Mouse (Mus musculus) thymus, adult 2 months (tissue): ENCODE measurements around the gene Alkbh6. TPM values are rescaled to one million over a fixed set of nuclear protein-coding genes. Genes with fewer than 3 reads are reported as not detected.

Source experiments
- DNase-seq: peaks from one replicate; pipeline ENCODE4 v3.0.0; 2021
- H3K27ac ChIP-seq: fragments of 200-500 bp; 2 replicates; pipeline ENCODE4 v1.5.1; 2012; ENCODE audit warnings: low read length, control low read depth; ENCODE audit not compliant: control insufficient read depth, insufficient read depth
- H3K27me3 ChIP-seq: fragments of 200-500 bp; 2 replicates; pipeline ENCODE4 v1.6.1; 2012; ENCODE audit warnings: mild to moderate bottlenecking, low read length, moderate library complexity, mixed read lengths; ENCODE audit not compliant: control insufficient read depth, insufficient read depth
- H3K36me3 ChIP-seq: fragments of 200-500 bp; 2 replicates; pipeline ENCODE4 v1.6.1; 2012; ENCODE audit warnings: mild to moderate bottlenecking, low read length, moderate library complexity; ENCODE audit not compliant: control insufficient read depth, insufficient read depth
- H3K4me1 ChIP-seq: fragments of 200-500 bp; replicated peaks from 2 replicates; pipeline ENCODE4 v1.6.1; 2012; ENCODE audit warnings: low read length; ENCODE audit not compliant: control insufficient read depth, insufficient read depth
- H3K4me3 ChIP-seq: fragments of 200-500 bp; 2 replicates; pipeline ENCODE4 v1.5.1; 2012; ENCODE audit warnings: mild to moderate bottlenecking, low read length, control low read depth, moderate library complexity; ENCODE audit not compliant: control insufficient read depth, insufficient read depth
- CTCF ChIP-seq: fragments of 200-500 bp; IDR thresholded peaks from 2 replicates; pipeline ENCODE4 v1.5.1; 2012; ENCODE audit warnings: mild to moderate bottlenecking, control low read depth, low read length, moderate library complexity, borderline replicate concordance; ENCODE audit not compliant: control insufficient read depth, poor library complexity, insufficient read depth; ENCODE audit errors: extremely low read depth
- POLR2A ChIP-seq: fragments of 200-500 bp; IDR thresholded peaks from 2 replicates; pipeline ENCODE4 v1.6.1; 2012; ENCODE audit warnings: mild to moderate bottlenecking, low read length, control low read depth, moderate library complexity; ENCODE audit not compliant: control insufficient read depth, poor library complexity, insufficient read depth; ENCODE audit errors: extremely low read depth
- WGBS: fragments of 180-500 bp; shearing (Covaris S2); methylation state at CpG from one replicate; pipeline ENCODE4 v1.1.7; 2018; 5-methylcytosine and 5-hydroxymethylcytosine counted together
- polyA plus RNA-seq: library from polyadenylated mRNA; depleted of rRNA; stranded (reverse); fragments of >200 nt; gene quantifications from 2 replicates; pipeline ENCODE4 v1.2.3, GENCODE M21; 2012; rRNA removed

Gene Alkbh6
- polyA plus RNA-seq, 1 experiment: 192 TPM

DNA sequence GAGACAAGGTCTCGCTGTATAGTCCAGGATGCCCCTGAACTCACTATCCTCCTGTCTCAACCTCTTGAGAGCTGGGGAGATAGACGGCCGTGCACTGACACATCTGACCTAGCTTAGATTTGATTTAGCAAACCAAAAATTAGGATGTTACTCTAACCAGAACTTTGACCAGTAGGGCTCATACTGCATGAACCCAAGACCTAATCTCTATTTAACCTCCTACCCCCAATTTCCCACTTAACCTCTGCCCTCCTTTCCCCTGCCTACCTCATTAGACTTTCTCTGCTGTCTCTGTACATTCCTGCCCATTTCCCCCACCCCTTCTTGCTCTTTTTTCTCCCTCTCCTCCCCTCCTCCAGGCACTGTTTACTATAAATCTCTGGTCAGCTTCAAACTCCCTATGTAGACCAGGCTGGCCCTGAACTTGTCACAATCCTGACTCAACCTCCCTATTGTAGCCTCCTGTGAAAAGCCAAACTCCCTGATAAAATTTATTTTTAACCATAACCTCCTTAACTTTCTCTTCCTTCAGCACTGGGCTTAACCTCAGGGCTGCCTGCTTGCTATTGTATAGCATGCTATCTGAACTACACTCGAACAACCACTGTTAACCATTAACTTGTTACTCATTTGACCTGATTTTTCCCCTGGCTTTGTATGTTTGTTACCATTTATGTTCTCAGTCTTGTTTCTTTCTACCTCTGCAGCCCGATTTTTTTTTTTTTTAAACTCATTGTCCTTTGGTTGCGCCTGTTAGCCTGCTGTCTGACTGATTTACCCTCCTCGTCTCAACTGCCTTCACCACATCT lies 50.1 kb downstream of the Alkbh6 start:
- Histone ChIP-seq H3K36me3 (no peaks in the 10 kb centered on the region), H3K27ac (no peak overlapping the region), H3K4me1 (no peaks in the 10 kb centered on the region), H3K27me3 (peaks cover 7% of the 10 kb centered on the region; the same call in 1 of the 2 replicates), H3K4me3 (no peak overlapping the region)
- WGBS: 77% methylated on average over 7 of the region's 7 CpGs
- TF ChIP-seq POLR2A: no peak
- no peak for TF ChIP-seq CTCF
- no peak for DNase-seq

GRCm38 (mm10) chr7:30359276-30359865 lies 50.9 kb downstream of the Alkbh6 start:
- H3K36me3 ChIP-seq: no peaks in the 10 kb centered on the region
- peaks cover 7% of the 10 kb centered on the region; the same call in 1 of the 2 replicates for H3K27me3 ChIP-seq
- no peak for DNase-seq
- WGBS: 89% methylated on average over 31 of the region's 31 CpGs
- TF ChIP-seq POLR2A: no peak
- no peak for TF ChIP-seq CTCF
- no peak overlapping the region for H3K4me3 ChIP-seq
- H3K4me1 ChIP-seq: no peaks in the 10 kb centered on the region
- no peak overlapping the region for H3K27ac ChIP-seq

DNA sequence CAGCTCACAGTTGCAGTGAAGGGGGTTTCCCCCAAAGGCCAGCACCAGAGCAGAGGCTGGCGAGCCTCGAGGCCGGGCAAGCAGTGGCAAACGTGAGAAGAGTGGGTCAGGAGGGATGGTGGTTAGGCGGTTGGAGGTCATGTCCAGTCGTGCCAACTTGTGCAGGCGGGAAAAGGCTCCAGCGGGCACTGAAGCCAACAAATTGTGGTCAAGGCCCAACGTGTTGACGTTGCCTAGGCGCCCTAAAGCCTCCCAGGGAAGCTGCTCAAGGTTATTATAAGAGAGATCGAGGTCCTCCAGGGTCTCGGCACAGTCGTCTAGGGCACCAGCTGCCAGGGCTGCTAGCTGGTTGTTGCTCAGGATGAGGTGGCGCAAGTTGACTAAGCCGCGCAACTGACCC lies 51.5 kb downstream of the Alkbh6 start:
- H3K27ac ChIP-seq: no peak overlapping the region
- DNase-seq: no peak
- H3K4me1 ChIP-seq: no peaks in the 10 kb centered on the region
- 91% methylated on average over 17 of the region's 17 CpGs for WGBS
- TF ChIP-seq POLR2A (no peak), CTCF (no peak)
- H3K27me3 ChIP-seq: peaks cover 7% of the 10 kb centered on the region; the same call in 1 of the 2 replicates
- H3K4me3 ChIP-seq: no peak overlapping the region
- no peaks in the 10 kb centered on the region for H3K36me3 ChIP-seq

DNA sequence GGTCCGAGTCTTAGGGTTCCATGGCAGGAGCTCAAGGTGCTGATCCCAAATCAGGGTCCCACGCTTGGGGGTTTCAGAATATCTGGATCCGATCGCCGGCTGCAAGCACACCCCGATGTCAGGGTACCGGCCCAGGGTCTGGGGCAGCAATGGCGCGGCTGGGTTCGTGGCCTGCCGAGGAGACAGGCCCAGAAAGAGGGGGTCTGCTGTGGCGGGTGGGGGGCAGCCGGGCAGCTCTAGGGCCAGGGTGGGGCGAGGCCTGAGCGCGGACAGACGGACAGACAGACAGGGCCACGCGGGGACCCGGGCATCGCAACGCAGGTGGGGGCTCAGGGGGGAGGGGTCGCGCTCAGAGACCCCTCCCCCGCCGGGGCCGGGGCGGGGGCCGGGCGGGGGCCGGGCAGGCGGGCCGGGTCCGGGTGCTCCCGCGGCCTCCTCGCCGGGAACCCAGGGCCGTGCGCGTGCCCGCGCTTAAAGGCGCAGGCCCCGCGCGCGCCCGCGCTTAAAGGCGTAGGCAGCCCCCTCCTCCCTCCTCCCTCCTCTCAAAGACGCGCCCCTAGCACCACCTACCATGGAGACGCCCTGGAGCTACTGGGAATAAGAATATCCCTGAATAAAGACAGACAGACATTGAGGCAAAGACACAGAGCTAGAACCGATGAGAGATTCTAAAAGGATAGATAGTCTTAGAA lies 54.3 kb downstream of the Alkbh6 start, which contains the start of gene Lrfn3:
TSS of gene Lrfn3 (minus strand) at position 121 of the 692 bp plus-strand sequence.
- 4% methylated on average over 42 of the region's 55 CpGs for WGBS
- H3K36me3 ChIP-seq: no peaks in the 10 kb centered on the region
- H3K27me3 ChIP-seq: peaks cover 7% of the 10 kb centered on the region; the same call in 1 of the 2 replicates
- TF ChIP-seq POLR2A: no peak
- no peak for TF ChIP-seq CTCF
- no peak for DNase-seq
- no peaks in the 10 kb centered on the region for H3K4me1 ChIP-seq
- H3K4me3 ChIP-seq: no peak within 1 kb of the TSS
- no peak within 1 kb of the TSS for H3K27ac ChIP-seq

DNA sequence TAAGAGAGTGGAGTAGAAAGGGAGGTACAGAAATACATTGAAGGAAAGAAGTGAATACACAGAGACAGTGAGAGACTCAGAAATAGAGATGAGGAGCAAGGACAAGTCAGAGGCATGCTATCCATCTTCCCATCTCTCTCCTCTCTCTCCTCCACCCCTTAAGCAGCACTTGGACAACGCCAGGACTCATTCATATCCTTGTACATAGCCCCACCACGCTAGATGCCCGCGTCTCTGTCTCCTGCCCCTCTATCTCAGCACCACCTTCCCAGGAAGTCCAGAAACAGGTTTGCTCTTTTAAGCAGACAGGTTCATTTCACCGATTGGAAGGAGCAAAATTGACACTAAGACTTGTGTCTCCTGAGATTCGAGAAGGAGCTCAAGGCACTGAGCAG lies 54.8 kb downstream of the Alkbh6 start:
- DNase-seq: no peak
- WGBS: 72% methylated on average over 6 of the region's 6 CpGs
- H3K27me3 ChIP-seq: peaks cover 7% of the 10 kb centered on the region; the same call in 1 of the 2 replicates
- no peak for TF ChIP-seq CTCF
- no peak for TF ChIP-seq POLR2A
- H3K27ac ChIP-seq: no peak overlapping the region
- H3K4me1 ChIP-seq: no peaks in the 10 kb centered on the region
- H3K36me3 ChIP-seq: no peaks in the 10 kb centered on the region
- no peak overlapping the region for H3K4me3 ChIP-seq

Other genes starting within 250 kb of the Alkbh6 start
- 1.5 and 1.7 TPM in 2 replicates for gene Zfp82, start 235.8 kb upstream of the Alkbh6 start, polyA plus RNA-seq
- not detected in 2 replicates for gene Gm26920, start 218.3 kb upstream of the Alkbh6 start, polyA plus RNA-seq
- gene Zfp566, start 218.2 kb upstream of the Alkbh6 start, polyA plus RNA-seq: 4.4 and 6.8 TPM in 2 replicates
- 30.6 and 36.4 TPM in 2 replicates for gene Zfp260, start 213.9 kb upstream of the Alkbh6 start, polyA plus RNA-seq
- gene Zfp382, start 186.8 kb upstream of the Alkbh6 start, polyA plus RNA-seq: 5.4 and 8.1 TPM in 2 replicates
- gene Zfp146, start 139.0 kb upstream of the Alkbh6 start, polyA plus RNA-seq: 16.8 and 18.6 TPM in 2 replicates
- 28.1 and 85.8 TPM in 2 replicates for gene Cox7a1, start 124.6 kb upstream of the Alkbh6 start, polyA plus RNA-seq
- gene Capns1, start 109.9 kb upstream of the Alkbh6 start, polyA plus RNA-seq: 565 and 739 TPM in 2 replicates
- 131 and 157 TPM in 2 replicates for gene Polr2i, start 76.8 kb upstream of the Alkbh6 start, polyA plus RNA-seq
- gene Tbcb, start 76.4 kb upstream of the Alkbh6 start, polyA plus RNA-seq: 42.4 and 47.1 TPM in 2 replicates
- gene Ovol3, start 73.0 kb upstream of the Alkbh6 start, polyA plus RNA-seq: 0.66 and 1.4 TPM in 2 replicates
- gene Thap8, start 28.6 kb upstream of the Alkbh6 start, polyA plus RNA-seq: 0.17 and 0.26 TPM in 2 replicates
- gene Wdr62, start 28.3 kb upstream of the Alkbh6 start, polyA plus RNA-seq: 54.1 and 66.9 TPM in 2 replicates
- 2.9 and 3.3 TPM in 2 replicates for gene Clip3, start 17.0 kb upstream of the Alkbh6 start, polyA plus RNA-seq
- gene Syne4, start 6.1 kb downstream of the Alkbh6 start, polyA plus RNA-seq: 15.4 and 16.8 TPM in 2 replicates
- gene E130208F15Rik, start 13.0 kb downstream of the Alkbh6 start, polyA plus RNA-seq: 0.74 and 0.93 TPM in 2 replicates
- 26.9 and 31.7 TPM in 2 replicates for gene Sdhaf1, start 15.2 kb downstream of the Alkbh6 start, polyA plus RNA-seq
- gene Lrfn3, start 54.1 kb downstream of the Alkbh6 start, polyA plus RNA-seq: 0.78 and 1.1 TPM in 2 replicates
- gene Tyrobp, start 105.0 kb downstream of the Alkbh6 start, polyA plus RNA-seq: 273 and 417 TPM in 2 replicates
- gene Hcst, start 111.1 kb downstream of the Alkbh6 start, polyA plus RNA-seq: 212 and 279 TPM in 2 replicates
- 72.8 and 77.4 TPM in 2 replicates for gene Nfkbid, start 113.0 kb downstream of the Alkbh6 start, polyA plus RNA-seq
- gene Aplp1, start 136.8 kb downstream of the Alkbh6 start, polyA plus RNA-seq: 5.9 and 6.0 TPM in 2 replicates
- 0.05 and 0.15 TPM in 2 replicates for gene Kirrel2, start 149.0 kb downstream of the Alkbh6 start, polyA plus RNA-seq
- 0.19 and 0.38 TPM in 2 replicates for gene Nphs1, start 149.6 kb downstream of the Alkbh6 start, polyA plus RNA-seq
- 0.13 and 0.62 TPM in 2 replicates for gene Prodh2, start 184.9 kb downstream of the Alkbh6 start, polyA plus RNA-seq
- 156 and 176 TPM in 2 replicates for gene Arhgap33, start 226.3 kb downstream of the Alkbh6 start, polyA plus RNA-seq
- gene Hspb6, start 243.5 kb downstream of the Alkbh6 start, polyA plus RNA-seq: 30.0 and 89.6 TPM in 2 replicates
- 36.1 and 36.3 TPM in 2 replicates for gene Proser3, start 243.6 kb downstream of the Alkbh6 start, polyA plus RNA-seq